Mouse (Mus musculus): ENCODE data around the gene Cfap97. TPM values are rescaled to one million over a fixed set of nuclear protein-coding genes. Genes with fewer than 3 reads are reported as not detected.
"Not testable (repeated sequence)": the region's sequence is repeated elsewhere in the genome, so short reads cannot be mapped to it uniquely, and the experiment has no call there.

Gene Cfap97
- polyA plus RNA-seq, 1 experiment, result 14.7 TPM

GRCm38 (mm10) chr8:46208354-46208753, 56.8 kb downstream of the Cfap97 start:
- peak; percentile 45 for DNase-seq (ENCODE audit: low read depth)
- no peak for TF ChIP-seq POLR2A (IDR thresholded peaks at IDR 0.05; ENCODE audit: borderline replicate concordance, extremely low read depth, insufficient read depth, insufficient read length, poor library complexity, severe bottlenecking)
- no peak for TF ChIP-seq CTCF (IDR thresholded peaks at IDR 0.05; ENCODE audit: borderline replicate concordance, extremely low read depth, insufficient read depth, insufficient read length)

- DNase-seq (ENCODE audit: low read depth), result peak; percentile 16
- TF ChIP-seq POLR2A (IDR thresholded peaks at IDR 0.05; ENCODE audit: borderline replicate concordance, extremely low read depth, insufficient read depth, insufficient read length, poor library complexity, severe bottlenecking) (no peak), CTCF (IDR thresholded peaks at IDR 0.05; ENCODE audit: borderline replicate concordance, extremely low read depth, insufficient read depth, insufficient read length) (no peak)
Observed at GRCm38 (mm10) chr8:46209057-46209456, 57.5 kb downstream of the Cfap97 start.

- peak; percentile 98 for DNase-seq (ENCODE audit: low read depth)
- TF ChIP-seq POLR2A (IDR thresholded peaks at IDR 0.05; ENCODE audit: borderline replicate concordance, extremely low read depth, insufficient read depth, insufficient read length, poor library complexity, severe bottlenecking) (peak; percentile 98), CTCF (IDR thresholded peaks at IDR 0.05; ENCODE audit: borderline replicate concordance, extremely low read depth, insufficient read depth, insufficient read length) (no peak)
Observed at GRCm38 (mm10) chr8:46210404-46211315, 59.1 kb downstream of the Cfap97 start, which contains the start of gene Slc25a4. TSS of gene Slc25a4 (minus strand) at chr8:46211284.

DNA sequence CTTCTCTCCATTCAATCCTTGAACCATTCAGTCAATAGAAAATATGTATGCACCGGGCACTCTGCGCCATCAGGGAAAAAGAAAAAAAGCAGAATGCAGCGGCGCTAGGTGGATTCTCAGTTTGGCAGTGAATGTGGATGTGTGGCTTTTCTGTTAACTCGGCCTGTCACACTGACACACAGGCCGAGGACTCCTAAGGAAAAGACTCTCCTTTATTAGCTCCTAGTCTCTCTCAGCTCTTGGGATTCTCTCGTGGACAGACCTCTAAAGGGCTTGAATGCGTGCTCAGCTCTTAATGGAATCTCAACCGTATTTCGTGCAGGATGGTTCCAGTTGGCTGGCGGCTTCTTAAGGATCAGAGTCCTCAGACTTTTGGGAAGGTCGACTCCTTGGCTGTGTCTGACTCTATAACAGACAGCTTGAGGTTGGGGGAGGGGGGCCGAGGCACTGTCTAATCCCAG, 60.1 kb downstream of the Cfap97 start:
- no peak for TF ChIP-seq POLR2A (IDR thresholded peaks at IDR 0.05; ENCODE audit: borderline replicate concordance, extremely low read depth, insufficient read depth, insufficient read length, poor library complexity, severe bottlenecking)
- no peak for TF ChIP-seq CTCF (IDR thresholded peaks at IDR 0.05; ENCODE audit: borderline replicate concordance, extremely low read depth, insufficient read depth, insufficient read length)
- DNase-seq (ENCODE audit: low read depth), result peak; percentile 60

- TF ChIP-seq POLR2A (IDR thresholded peaks at IDR 0.05; ENCODE audit: borderline replicate concordance, extremely low read depth, insufficient read depth, insufficient read length, poor library complexity, severe bottlenecking), result no peak
- TF ChIP-seq CTCF (IDR thresholded peaks at IDR 0.05; ENCODE audit: borderline replicate concordance, extremely low read depth, insufficient read depth, insufficient read length), result no peak
Observed at GRCm38 (mm10) chr8:46212194-46212593, 60.6 kb downstream of the Cfap97 start.

DNA sequence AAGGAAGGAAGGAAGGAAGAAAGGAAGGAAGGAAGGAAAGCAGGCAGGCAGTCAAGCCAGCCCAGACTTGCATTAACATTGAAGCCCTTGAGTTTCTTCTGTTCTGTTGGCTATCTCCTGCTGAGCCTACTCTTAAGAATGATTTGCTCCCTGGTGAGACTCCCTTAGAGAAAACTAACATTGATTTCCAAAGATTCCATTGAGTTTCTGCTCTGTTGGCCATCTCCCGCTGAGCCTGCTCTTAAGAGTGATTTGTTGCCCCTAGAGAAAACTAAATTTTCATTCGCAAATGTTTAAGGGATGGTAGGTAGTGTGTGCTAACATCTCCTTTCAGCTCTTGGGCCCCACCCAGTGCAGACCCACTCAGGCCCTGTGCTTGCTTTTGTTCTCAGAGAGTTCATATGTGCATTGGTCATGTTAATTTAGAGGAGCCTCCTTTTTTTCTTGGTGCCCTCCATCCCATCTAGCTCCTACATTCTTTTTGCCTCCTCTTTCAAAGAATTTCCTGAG, 62.5 kb downstream of the Cfap97 start:
- no peak for TF ChIP-seq CTCF (IDR thresholded peaks at IDR 0.05; ENCODE audit: borderline replicate concordance, extremely low read depth, insufficient read depth, insufficient read length)
- TF ChIP-seq POLR2A (IDR thresholded peaks at IDR 0.05; ENCODE audit: borderline replicate concordance, extremely low read depth, insufficient read depth, insufficient read length, poor library complexity, severe bottlenecking), result no peak
- no peak for DNase-seq (ENCODE audit: low read depth)

More at GRCm38 (mm10) chr8:46212194-46212593, 60.6 kb downstream of the Cfap97 start:
- peak; percentile 11 for DNase-seq (ENCODE audit: low read depth)

DNA sequence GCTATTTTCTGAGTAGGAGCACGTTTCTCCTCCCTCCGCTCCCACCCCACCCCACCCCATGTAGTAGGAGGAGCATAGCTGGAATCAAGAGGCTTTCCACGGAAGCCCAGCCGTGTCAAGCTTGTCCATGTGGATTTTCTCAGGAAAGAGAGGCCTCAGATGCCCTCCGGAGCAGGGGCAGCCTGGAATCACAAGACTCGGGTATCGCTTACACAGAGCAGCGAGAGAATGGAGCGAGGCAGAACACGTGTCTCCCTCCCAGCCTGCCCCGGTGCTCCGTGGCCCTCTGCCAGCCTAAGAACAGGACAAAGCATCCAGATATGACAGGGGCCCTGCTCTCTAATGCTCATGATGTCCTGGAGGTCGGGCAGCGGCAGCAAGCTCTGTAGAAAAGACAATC, 65.3 kb downstream of the Cfap97 start:
- peak; percentile 91 for DNase-seq (ENCODE audit: low read depth)
- TF ChIP-seq POLR2A (IDR thresholded peaks at IDR 0.05; ENCODE audit: borderline replicate concordance, extremely low read depth, insufficient read depth, insufficient read length, poor library complexity, severe bottlenecking) (peak; percentile 32; the same call in 1 of the 2 replicates), CTCF (IDR thresholded peaks at IDR 0.05; ENCODE audit: borderline replicate concordance, extremely low read depth, insufficient read depth, insufficient read length) (no peak)

- no peak for DNase-seq (ENCODE audit: low read depth)
- TF ChIP-seq CTCF (IDR thresholded peaks at IDR 0.05; ENCODE audit: borderline replicate concordance, extremely low read depth, insufficient read depth, insufficient read length), result no peak
- no peak for TF ChIP-seq POLR2A (IDR thresholded peaks at IDR 0.05; ENCODE audit: borderline replicate concordance, extremely low read depth, insufficient read depth, insufficient read length, poor library complexity, severe bottlenecking)
Observed at GRCm38 (mm10) chr8:46220566-46220965, 69.0 kb downstream of the Cfap97 start.

DNA sequence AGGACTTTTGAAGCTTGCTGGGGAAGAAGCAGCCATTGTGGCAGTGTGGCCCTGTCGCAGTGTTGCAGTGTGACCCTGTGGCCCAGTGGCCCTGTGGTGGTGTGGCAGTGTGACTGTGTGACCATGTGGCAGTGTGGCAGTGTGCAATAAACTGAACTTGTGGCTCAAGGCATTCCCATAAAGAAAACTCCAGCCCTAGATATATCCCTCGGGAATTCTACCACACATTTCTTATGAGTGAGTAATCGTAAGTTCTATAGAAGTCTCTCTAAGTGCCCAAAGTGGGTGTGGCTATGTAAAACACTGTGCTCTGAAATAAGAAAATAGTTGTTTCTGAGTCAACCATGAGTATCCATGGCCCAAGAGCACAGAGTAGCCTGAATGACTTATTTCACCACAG, 73.9 kb downstream of the Cfap97 start:
- TF ChIP-seq POLR2A (IDR thresholded peaks at IDR 0.05; ENCODE audit: borderline replicate concordance, extremely low read depth, insufficient read depth, insufficient read length, poor library complexity, severe bottlenecking) (no peak), CTCF (IDR thresholded peaks at IDR 0.05; ENCODE audit: borderline replicate concordance, extremely low read depth, insufficient read depth, insufficient read length) (no peak)
- DNase-seq (ENCODE audit: low read depth), result no peak

DNA sequence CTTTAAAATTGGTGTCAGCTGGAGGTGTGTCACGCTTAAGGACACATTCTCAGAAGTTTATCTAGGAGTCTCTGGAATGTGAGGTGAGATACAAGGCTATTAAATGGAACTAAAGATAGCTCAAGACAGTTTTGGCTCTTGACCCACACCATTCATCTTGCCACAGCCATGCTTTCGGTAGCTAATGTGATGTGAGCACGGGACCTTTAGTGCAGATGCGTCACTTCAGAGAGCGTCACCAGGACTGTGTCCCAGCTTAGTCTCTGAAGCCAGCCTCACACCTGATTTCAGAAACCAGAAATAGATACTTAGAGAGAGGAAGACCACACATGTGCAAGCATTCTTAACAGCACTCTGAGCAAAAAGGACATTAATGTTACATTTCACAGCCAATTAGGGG, 75.1 kb downstream of the Cfap97 start:
- no peak for TF ChIP-seq POLR2A (IDR thresholded peaks at IDR 0.05; ENCODE audit: borderline replicate concordance, extremely low read depth, insufficient read depth, insufficient read length, poor library complexity, severe bottlenecking)
- no peak for TF ChIP-seq CTCF (IDR thresholded peaks at IDR 0.05; ENCODE audit: borderline replicate concordance, extremely low read depth, insufficient read depth, insufficient read length)
- DNase-seq (ENCODE audit: low read depth), result no peak

DNA sequence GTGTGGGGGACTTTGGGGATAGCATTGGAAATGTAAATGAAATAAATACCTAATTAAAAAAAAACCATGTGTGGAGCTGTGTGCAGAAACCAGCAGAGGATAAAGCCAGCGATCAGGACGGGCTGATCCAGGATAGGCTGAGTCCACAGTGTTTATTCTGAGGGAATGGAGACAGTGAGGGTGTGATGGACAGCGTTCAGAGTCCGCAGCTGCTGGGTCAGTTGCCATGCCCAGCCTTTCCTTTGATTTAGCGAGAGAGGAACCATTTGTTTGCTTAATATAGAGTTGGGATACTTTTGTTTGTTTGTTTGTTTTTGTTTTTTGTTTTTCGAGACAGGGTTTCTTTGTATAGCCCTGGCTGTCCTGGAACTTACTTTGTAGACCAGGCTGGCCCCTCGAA, 80.4 kb downstream of the Cfap97 start:
- not testable (repeated sequence) for DNase-seq (ENCODE audit: low read depth)

DNA sequence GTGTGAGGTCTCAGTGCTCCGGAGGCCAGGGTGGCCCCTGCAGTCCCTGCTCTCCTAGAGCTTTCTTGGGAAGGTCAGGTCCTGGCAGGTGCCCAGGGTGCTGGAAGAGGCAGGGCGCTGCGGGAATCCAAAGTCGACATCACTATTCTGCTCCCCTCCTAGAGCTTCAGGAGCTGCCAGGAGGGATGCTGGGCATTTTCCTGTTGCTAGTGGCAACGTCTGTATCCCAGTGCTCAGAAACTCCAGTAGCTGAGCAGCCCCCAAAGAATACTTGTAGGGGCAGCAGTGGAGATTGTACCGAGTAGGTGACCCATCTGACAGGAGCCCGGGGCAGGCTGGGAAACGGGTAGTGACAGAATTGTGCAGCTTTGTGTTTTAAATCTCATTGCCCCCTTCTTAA, 81.2 kb downstream of the Cfap97 start:
- TF ChIP-seq CTCF (IDR thresholded peaks at IDR 0.05; ENCODE audit: borderline replicate concordance, extremely low read depth, insufficient read depth, insufficient read length), result no peak
- no peak for TF ChIP-seq POLR2A (IDR thresholded peaks at IDR 0.05; ENCODE audit: borderline replicate concordance, extremely low read depth, insufficient read depth, insufficient read length, poor library complexity, severe bottlenecking)
- peak; percentile 13 for DNase-seq (ENCODE audit: low read depth)
